Mouse (Mus musculus): ENCODE measurements around the gene Ercc8.

Gene Ercc8

GRCm38 (mm10) chr13:108157732-108158464 lies 633 bp upstream of the Ercc8 start:
- DNase-seq, result peak in 1 of 2 experiments; percentile 43

DNA sequence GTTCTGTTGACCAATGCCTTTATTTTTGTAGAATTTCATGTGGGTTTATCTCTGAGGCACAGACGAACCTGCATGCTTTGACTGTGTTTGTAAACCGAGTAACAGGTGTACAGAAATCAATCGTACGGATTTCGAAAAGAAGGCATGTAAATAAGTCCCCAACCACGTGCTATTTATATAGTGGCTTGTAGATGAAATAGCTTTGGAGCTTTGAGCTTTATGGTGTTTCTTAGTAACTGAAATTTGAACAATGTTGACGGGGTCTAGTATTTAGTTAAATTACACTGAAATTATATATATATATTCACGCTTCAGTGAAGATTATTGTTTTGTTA lies 677 bp downstream of the Ercc8 start:
- no peak for DNase-seq

DNA sequence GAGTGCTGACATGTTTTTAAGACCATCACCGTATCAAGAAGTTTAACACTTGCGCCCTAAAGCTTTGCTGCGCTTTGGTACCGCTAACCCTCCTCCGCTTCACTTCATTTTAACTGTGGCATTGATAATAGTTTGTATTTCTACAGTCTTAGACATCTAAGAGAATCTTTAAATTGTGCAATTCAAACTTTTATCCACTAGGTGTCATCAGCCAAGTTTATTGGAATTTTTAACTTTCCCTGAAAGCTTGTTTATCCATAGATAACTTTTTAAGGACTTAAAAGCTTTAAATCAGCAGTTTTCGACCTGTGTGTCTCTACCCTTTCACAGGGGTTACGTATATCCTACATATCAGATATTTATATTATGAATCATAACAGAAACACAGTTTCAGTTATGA lies 1.4 kb downstream of the Ercc8 start:
- no peak for DNase-seq

GRCm38 (mm10) chr13:108163912-108164311 lies 5.4 kb downstream of the Ercc8 start:
- DNase-seq, result no peak

DNA sequence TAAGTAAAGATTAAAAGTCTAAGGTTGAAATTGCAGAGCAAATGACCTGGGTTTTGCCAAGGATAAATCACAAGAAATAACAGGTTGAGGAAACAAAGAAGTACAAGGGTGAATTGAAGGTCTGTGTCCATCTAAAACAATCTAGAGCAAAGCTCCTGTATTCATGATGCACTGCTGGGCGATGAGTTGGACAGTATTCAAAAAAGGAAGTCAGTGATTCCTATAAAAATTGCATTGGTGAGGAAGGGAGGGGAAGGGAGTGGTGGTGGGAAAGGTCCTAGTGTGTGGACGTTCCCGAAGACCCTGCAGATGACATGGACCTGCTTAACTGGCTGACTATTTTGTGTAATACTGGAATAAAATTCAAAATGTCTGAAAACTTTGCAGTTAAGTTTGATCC lies 6.1 kb downstream of the Ercc8 start:
- no peak for DNase-seq

- no peak for DNase-seq
Observed at GRCm38 (mm10) chr13:108170002-108170401, 11.5 kb downstream of the Ercc8 start.

DNA sequence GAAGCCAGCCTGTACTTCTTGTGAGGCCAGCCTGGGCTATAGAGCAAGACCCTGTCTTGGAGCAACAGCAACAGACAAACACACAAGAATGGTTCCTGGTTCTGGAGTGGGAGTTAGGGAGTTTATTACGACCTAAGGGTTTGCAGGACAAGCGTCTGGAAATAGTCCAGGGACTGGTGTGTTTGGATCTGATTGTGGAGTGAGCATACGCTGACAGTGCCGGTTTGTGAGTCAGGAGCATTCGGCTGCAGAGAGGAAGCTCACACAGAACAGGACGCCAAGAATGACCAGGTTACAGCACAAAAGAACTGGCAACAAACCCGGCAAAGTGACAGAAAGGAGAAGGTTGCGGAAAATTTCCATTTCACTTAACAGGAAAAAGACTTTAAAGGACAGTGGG lies 12.0 kb downstream of the Ercc8 start:
- no peak for DNase-seq

DNA sequence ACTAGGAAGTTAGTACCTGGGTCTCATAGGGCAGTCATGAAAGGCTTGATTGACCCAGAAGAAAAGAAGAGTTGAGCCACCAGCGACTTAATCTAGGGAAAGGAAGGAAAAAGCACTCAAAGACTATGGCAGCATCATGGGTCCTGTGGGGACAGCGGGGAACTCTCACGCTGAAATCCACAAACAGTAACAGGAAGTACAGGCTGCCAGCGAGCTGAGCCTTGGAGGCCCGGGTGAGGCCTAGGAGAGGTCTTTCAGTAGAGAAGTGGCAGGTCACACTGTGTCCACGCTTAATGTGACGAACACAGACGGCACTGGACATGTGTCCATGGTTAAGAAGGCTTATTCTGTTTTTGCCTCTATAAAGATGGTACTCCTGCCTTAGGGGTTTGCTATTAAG lies 21.1 kb downstream of the Ercc8 start:
- no peak for DNase-seq

DNA sequence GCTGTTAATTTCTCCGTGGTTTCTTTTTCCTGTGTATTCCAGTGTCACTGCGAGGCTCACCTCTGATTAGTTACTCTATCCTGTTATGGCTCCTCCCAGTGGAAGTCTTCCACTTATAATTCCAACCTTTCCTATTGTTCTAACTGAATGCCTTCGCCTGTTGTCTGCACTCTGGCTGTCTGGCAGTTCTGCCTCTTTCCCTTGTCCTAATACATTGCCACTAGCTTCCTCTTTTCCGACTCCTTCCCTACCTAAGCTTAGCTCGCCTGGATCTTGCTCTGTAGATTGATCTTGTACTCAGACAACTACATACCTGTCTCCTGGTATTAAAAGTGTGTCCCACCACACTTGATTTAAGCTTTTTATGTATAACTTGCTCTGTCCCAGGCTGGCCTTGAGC lies 22.3 kb downstream of the Ercc8 start:
- DNase-seq, result no peak

DNA sequence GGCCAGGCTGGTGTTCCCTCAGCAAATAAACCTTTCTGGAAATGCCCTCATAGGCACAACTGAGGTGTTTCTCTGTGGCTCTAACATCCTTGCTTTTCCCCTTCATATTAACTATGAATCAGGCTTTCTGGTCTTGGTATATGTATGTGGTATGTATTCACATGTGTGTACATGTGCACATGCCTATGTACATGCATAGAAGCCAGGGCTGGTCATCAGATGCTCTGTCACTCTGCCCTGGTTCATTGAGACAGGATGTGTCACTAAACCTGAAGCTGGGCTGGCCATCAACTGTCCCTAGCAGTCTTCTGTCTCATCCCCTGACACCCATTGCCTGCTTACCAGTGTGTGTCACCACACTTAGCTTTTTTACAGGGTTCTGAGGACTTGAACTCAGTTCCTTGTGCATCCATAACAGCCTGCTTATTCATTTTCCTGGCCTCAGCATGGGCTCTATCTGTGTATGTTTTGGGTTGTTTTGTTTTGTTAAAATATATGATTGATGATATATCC lies 26.3 kb downstream of the Ercc8 start:
- DNase-seq, result no peak

DNA sequence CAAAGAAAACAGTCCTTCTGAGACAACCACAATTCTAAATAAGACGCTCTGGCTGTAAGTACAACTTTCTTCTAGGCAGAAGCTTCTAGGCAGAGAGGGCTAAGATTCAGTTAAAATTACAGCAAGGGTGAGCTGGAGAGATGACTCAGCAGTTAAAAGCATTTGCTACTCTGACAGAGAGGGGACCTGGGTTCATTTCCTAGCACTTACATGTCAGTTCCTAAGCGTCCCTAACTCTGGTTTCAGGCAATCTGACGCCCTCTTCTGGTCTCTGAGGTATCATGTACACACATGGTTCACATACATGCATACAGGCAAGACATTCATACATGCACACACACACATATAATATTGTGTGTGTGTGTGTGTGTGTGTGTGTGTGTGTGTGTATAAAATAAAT lies 27.0 kb downstream of the Ercc8 start:
- no peak for DNase-seq

DNA sequence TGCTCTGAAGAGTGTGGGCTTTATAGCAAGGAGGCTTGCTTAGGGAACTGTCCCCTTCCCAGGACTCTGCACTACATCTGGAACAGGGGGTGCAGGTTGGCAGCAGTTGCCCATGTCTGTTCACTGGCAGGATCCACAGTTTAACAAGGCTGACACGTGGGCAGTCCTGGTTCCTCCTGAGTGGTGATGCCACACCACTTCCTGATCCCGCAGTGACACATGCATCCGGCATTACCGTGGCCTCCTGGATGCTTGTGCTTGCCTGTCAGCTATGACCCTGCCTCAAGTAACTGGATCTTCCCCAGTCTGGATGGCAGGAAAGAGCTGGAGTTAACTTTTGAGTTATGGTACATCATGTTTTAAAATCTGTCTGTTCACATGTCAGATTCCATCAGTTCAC lies 29.5 kb downstream of the Ercc8 start:
- peak in 1 of 2 experiments; percentile 42 for DNase-seq

DNA sequence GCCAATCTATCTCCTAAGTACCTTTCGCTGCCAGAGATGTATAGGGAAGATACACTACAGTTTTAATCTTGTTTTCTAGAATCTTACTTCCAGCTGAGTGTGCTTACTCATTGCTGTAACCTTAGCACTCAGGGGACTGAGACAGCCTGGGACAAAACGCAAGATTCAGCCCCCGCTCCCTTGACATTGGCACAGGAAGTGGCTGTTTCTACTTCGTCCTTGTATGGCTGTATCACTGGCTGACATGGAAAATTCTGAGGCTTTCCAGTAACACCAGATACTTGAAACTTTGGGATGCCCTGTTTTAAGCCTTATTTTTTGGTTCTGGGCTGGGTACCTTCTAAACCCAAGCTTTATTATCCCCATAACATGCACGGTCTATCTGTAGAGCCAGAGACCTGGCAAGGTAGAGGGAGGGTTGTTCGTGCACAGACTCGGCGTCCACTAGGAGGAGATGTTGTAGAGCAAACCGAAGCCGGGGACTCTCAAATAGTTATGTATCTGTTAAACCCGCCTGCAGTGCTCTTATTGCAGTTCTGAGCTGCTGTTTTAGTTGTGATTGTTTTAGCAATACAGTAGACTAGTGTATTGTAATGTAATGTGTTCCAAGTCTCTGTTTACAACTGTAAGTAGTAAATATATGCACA lies 32.7 kb downstream of the Ercc8 start:
- DNase-seq, result peak; percentile 76 to 77

GRCm38 (mm10) chr13:108195474-108195873 lies 36.9 kb downstream of the Ercc8 start:
- no peak for DNase-seq

GRCm38 (mm10) chr13:108204857-108205256 lies 46.3 kb downstream of the Ercc8 start:
- no peak for DNase-seq

DNA sequence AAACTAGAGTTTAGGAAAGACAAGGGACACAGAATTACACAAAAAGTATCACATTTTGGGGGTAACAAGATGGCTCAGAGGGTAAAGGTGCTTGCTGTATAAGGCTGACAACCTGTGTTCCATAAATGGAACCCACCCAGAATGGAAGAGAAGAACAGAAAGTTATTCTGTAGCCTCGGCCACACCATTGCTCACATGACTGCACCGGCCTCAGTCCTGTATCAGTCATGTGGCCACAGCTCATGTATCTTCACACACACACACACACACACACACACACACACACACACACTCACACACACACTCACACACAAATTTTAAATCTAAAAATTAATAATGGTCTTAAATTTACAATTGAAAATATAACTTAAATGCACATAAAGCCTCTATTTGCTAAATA lies 48.9 kb downstream of the Ercc8 start:
- DNase-seq, result no peak

GRCm38 (mm10) chr13:108208090-108208489 lies 49.6 kb downstream of the Ercc8 start:
- no peak for DNase-seq

GRCm38 (mm10) chr13:108210960-108211359 lies 52.4 kb downstream of the Ercc8 start:
- no peak for DNase-seq

DNA sequence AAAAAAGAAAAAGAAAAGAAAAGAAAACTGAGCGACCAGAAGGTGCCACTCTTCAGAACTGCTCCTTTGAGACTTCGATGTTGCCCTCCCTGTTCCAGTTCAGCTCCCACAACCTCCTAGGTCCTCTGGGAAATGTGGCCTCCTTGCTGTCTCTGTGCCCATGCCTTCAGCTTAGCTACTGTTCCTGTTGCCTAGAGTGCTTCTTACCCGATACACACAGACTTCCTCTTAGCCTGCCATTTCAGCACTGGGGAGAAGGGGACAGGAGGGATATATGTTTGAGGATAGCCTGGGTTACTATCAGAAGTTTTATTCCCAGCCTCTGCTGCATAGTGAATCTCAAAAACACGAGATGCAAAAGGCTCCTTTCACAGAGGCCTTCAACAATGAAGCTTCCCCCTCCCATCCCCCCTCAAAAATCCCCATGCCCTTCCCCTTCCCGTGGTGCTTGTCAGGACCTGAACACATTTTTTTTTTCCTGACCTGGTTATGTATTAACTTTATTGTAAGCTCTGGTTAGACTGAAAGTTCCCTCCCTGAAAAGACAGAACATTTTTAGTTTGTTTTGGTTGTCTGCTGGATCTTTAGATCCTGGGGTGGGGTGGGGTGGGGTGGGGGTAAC lies 54.0 kb downstream of the Ercc8 start:
- peak; percentile 32 to 54 for DNase-seq

DNA sequence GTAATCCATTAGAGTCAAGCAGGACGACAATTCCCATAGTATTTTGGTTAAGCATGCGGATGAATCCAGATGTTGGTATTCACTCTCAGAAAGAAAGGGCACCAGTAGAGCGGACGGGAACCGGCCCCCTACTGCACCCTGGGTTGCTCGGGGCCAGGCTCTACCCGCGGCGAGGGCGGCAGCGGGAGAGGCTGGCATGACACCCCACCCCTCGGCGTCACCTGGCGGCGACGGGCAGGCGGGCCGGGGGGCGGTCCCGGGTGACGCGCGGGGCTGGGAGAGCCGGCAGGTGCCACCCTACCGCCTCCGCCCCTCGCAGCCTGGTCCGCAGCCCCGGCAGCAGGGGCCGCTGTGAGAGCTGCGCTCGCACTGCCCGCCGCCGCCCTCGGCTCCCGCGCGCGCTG lies 55.6 kb downstream of the Ercc8 start, which contains the start of gene Elovl7:
Gene Elovl7, plus strand, starts transcription at position 324 of the 404 bp plus-strand sequence.
- peak; percentile 87 to 97 for DNase-seq

- DNase-seq, result peak; percentile 32 to 55
Observed at GRCm38 (mm10) chr13:108214485-108215107, 56.1 kb downstream of the Ercc8 start.

- peak; percentile 52 to 61 for DNase-seq
Observed at GRCm38 (mm10) chr13:108215231-108215780, 56.8 kb downstream of the Ercc8 start.

DNA sequence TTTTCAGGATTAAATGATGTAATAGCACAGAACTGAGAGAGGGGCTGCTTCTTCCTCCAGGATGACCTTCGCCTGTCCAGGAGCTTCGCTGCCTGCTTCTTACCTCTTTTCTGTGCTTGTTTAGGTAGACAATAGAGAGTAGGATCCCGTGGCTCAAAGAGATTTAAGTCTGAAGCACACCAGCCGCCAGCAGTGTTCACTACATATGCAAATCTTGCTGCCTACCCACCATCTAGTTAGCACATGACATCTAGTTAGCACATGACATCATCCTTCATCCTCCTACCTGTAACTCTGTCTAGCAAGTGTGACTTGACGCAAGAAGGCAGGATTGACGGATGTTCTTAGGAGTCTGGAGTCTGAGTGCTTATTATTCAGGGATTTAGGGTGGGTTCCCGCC lies 61.2 kb downstream of the Ercc8 start:
- DNase-seq, result no peak

All from kidney, postnatal 25 days (tissue).